In genomic region chr3:83969081-83969480, GRCm38 (mm10) we compare ENCODE assay signal across 24 mouse cellular contexts.
DNase-seq lines count a peak whose midpoint lies in the region; ATAC-seq lines count a peak whose summit lies in the region.
"Had no signal": no experiment of that assay in that cellular context is flagged by ENCODE, and none has a peak within 500 bp of the region (broad histone marks: within the 10 kb centered on the region; RNA-seq: fewer than 3 reads in every experiment).

No protein-coding gene starts in this region.

- DNase-seq in CD4-positive, CD25-positive, alpha-beta regulatory T cell, adult 2 months (ENCODE audit: low read depth, low spot score), result peak; percentile 12
- DNase-seq in spleen, postnatal 36 days (ENCODE audit: low spot score in 2 of 2), result peak; percentile 22 to 27
- DNase-seq in spleen, postnatal 14 days (ENCODE audit: low spot score in 2 of 2), result no peak
- no peak for DNase-seq in right cerebral cortex, postnatal 36 days (ENCODE audit: low spot score in 2 of 2)
- DNase-seq in urinary bladder, postnatal 4 days (ENCODE audit: low spot score in 2 of 2), result no peak
- DNase-seq: adrenal gland, adult 8-10 months; adrenal gland, postnatal 25 days; cerebellum, adult 11-12 months; cerebellum, adult 8-10 months; cerebellum, postnatal 10 days; cerebellum, postnatal 36 days; forebrain, postnatal 0 days; gastrocnemius, adult 2 months; gastrocnemius, postnatal 14 days; heart, adult 11 months; heart, postnatal 14 days; heart, postnatal 4 days had no signal

- no peak for ATAC-seq in CD4-positive, CD25-positive, alpha-beta regulatory T cell, adult 4 months
- 0 out of 2 replicates have a peak, but pooled peaks have one; percentile 29 for ATAC-seq in common myeloid progenitor, adult 5-6 weeks (replicated peaks; ENCODE audit: low read depth, poor library complexity, severe bottlenecking)
- ATAC-seq in erythroblast, adult 5-6 weeks (replicated peaks; ENCODE audit: low FRiP score, poor library complexity, severe bottlenecking), result no peak
- ATAC-seq: activated CD4-positive, CD25-positive, alpha-beta regulatory T cell, adult 4 months; forebrain, embryonic 14.5 days; forebrain, postnatal 0 days; hindbrain, postnatal 0 days; inflammation-experienced regulatory T-cells, adult 6 months had no signal

Comparison
In these comparisons a context has a peak if more than half of its experiments do, and no peak if none do; other contexts are left out.
1. DNase-seq: peak in CD4-positive, CD25-positive, alpha-beta regulatory T cell, adult 2 months (single experiment) and spleen, postnatal 36 days (2 of 2); none in spleen, postnatal 14 days (0 of 2), right cerebral cortex, postnatal 36 days (0 of 2) and urinary bladder, postnatal 4 days (0 of 2).